Mouse (Mus musculus): ENCODE results near the gene Cks2. TPM values are rescaled to one million over a fixed set of nuclear protein-coding genes. Genes with fewer than 3 reads are reported as not detected.
"Not testable (repeated sequence)": the region's sequence is repeated elsewhere in the genome, so short reads cannot be mapped to it uniquely, and the experiment has no call there.

The Cks2 gene
- 1 to 10 TPM in 1 of 4 experiments, under 1 TPM in 2, not detected in 1; 0.66 to 1.1 (median 0.92) TPM for total RNA-seq (2022)

GRCm38 (mm10) chr13:51644829-51645789 lies at the start of gene Cks2:
Gene Cks2 (plus strand): TSS chr13:51645232.
- DNase-seq (ENCODE audit: low spot score), result peak; percentile 98

- no peak for DNase-seq (ENCODE audit: low spot score)
These were observed 49.6 kb upstream of the Cks2 start for GRCm38 (mm10) chr13:51595404-51595803.

- DNase-seq (ENCODE audit: low spot score), result no peak
These were observed 47.0 kb upstream of the Cks2 start for GRCm38 (mm10) chr13:51598063-51598462.

- no peak for DNase-seq (ENCODE audit: low spot score)
These were observed 44.9 kb upstream of the Cks2 start for GRCm38 (mm10) chr13:51600169-51600568.

GRCm38 (mm10) chr13:51602764-51603163 lies 42.3 kb upstream of the Cks2 start:
- DNase-seq (ENCODE audit: low spot score), result no peak

GRCm38 (mm10) chr13:51603221-51603893 lies 41.7 kb upstream of the Cks2 start:
- DNase-seq (ENCODE audit: low spot score), result no peak

GRCm38 (mm10) chr13:51603894-51604244 lies 41.2 kb upstream of the Cks2 start:
- DNase-seq (ENCODE audit: low spot score), result no peak

- DNase-seq (ENCODE audit: low spot score), result no peak
These were observed 35.8 kb upstream of the Cks2 start for GRCm38 (mm10) chr13:51609231-51609630.

- DNase-seq (ENCODE audit: low spot score), result no peak
These were observed 34.0 kb upstream of the Cks2 start for GRCm38 (mm10) chr13:51611060-51611459.

GRCm38 (mm10) chr13:51611500-51611899 lies 33.5 kb upstream of the Cks2 start:
- DNase-seq (ENCODE audit: low spot score), result no peak

GRCm38 (mm10) chr13:51615815-51616214 lies 29.2 kb upstream of the Cks2 start:
- DNase-seq (ENCODE audit: low spot score), result no peak

- no peak for DNase-seq (ENCODE audit: low spot score)
These were observed 28.5 kb upstream of the Cks2 start for GRCm38 (mm10) chr13:51616417-51617044.

GRCm38 (mm10) chr13:51617306-51617705 lies 27.7 kb upstream of the Cks2 start:
- DNase-seq (ENCODE audit: low spot score), result no peak

- peak; percentile 44 for DNase-seq (ENCODE audit: low spot score)
These were observed 27.2 kb upstream of the Cks2 start for GRCm38 (mm10) chr13:51617861-51618260.

- DNase-seq (ENCODE audit: low spot score), result no peak
These were observed 26.4 kb upstream of the Cks2 start for GRCm38 (mm10) chr13:51618602-51619001.

- no peak for DNase-seq (ENCODE audit: low spot score)
These were observed 22.4 kb upstream of the Cks2 start for GRCm38 (mm10) chr13:51622626-51623025.

GRCm38 (mm10) chr13:51623678-51624077 lies 21.4 kb upstream of the Cks2 start:
- DNase-seq (ENCODE audit: low spot score), result no peak

GRCm38 (mm10) chr13:51628273-51628848 lies 16.7 kb upstream of the Cks2 start:
- no peak for DNase-seq (ENCODE audit: low spot score)

- no peak for DNase-seq (ENCODE audit: low spot score)
These were observed 13.6 kb upstream of the Cks2 start for GRCm38 (mm10) chr13:51631354-51631992.

GRCm38 (mm10) chr13:51632560-51633218 lies 12.3 kb upstream of the Cks2 start:
- no peak for DNase-seq (ENCODE audit: low spot score)

- DNase-seq (ENCODE audit: low spot score), result not testable (repeated sequence)
These were observed 9.6 kb upstream of the Cks2 start for GRCm38 (mm10) chr13:51635384-51635783.
